Mouse (Mus musculus): ENCODE measurements around the gene Lmntd1. TPM values are rescaled to one million over a fixed set of nuclear protein-coding genes. Genes with fewer than 3 reads are reported as not detected.
A peak's percentile ranks its signal among the peaks of the same experiment; 100 is the strongest.

Lmntd1 gene
- total RNA-seq, 2 experiments from 2014 or later: 0.10 TPM; not detected in 1

- Histone ChIP-seq H3K27ac (peak overlapping the region; percentile 49), H3K4me3 (no peak overlapping the region)
- intact Hi-C loops (cut with DNase I): no loop called here
- no peak for DNase-seq
- TF ChIP-seq CTCF (IDR thresholded peaks at IDR 0.05): no peak
Observed at GRCm38 (mm10) chr6:145431747-145432146, 182.4 kb downstream of the Lmntd1 start.

- TF ChIP-seq CTCF (IDR thresholded peaks at IDR 0.05): no peak
- H3K27ac ChIP-seq: no peak overlapping the region
- H3K4me3 ChIP-seq: no peak overlapping the region
- intact Hi-C loops (cut with DNase I): no loop called here
- no peak for DNase-seq
Observed at GRCm38 (mm10) chr6:145427411-145427810, 186.7 kb downstream of the Lmntd1 start.

- no peak overlapping the region for H3K27ac ChIP-seq
- no peak overlapping the region for H3K4me3 ChIP-seq
- TF ChIP-seq CTCF (IDR thresholded peaks at IDR 0.05): no peak
- DNase-seq: no peak
- intact Hi-C loops (cut with DNase I): no loop called here
Observed at GRCm38 (mm10) chr6:145426501-145426900, 187.6 kb downstream of the Lmntd1 start.

GRCm38 (mm10) chr6:145424156-145424555 is 190.0 kb downstream of the Lmntd1 start:
- intact Hi-C loops (cut with DNase I): no loop called here
- DNase-seq: no peak
- Histone ChIP-seq H3K4me3 (no peak overlapping the region), H3K27ac (no peak overlapping the region)
- TF ChIP-seq CTCF (IDR thresholded peaks at IDR 0.05): no peak

GRCm38 (mm10) chr6:145423484-145423883 is 190.6 kb downstream of the Lmntd1 start:
- no peak for DNase-seq
- Histone ChIP-seq H3K27ac (no peak overlapping the region), H3K4me3 (no peak overlapping the region)
- no peak for TF ChIP-seq CTCF (IDR thresholded peaks at IDR 0.05)
- intact Hi-C loops (cut with DNase I): no loop called here

GRCm38 (mm10) chr6:145421666-145422065 is 192.5 kb downstream of the Lmntd1 start:
- no peak for DNase-seq
- Histone ChIP-seq H3K27ac (no peak overlapping the region), H3K4me3 (no peak overlapping the region)
- TF ChIP-seq CTCF (IDR thresholded peaks at IDR 0.05): no peak
- intact Hi-C loops (cut with DNase I): no loop called here

GRCm38 (mm10) chr6:145420407-145420806 is 193.7 kb downstream of the Lmntd1 start:
- intact Hi-C loops (cut with DNase I): no loop called here
- Histone ChIP-seq H3K4me3 (no peak overlapping the region), H3K27ac (no peak overlapping the region)
- peak; percentile 28 for TF ChIP-seq CTCF (IDR thresholded peaks at IDR 0.05)
- no peak for DNase-seq

- intact Hi-C loops (cut with DNase I): loop anchor here (5.0 kb wide), 1 partner anchor 373 kb away; no protein-coding TSS in a partner anchor
- Histone ChIP-seq H3K4me3 (no peak overlapping the region), H3K27ac (no peak overlapping the region)
- DNase-seq: no peak
- TF ChIP-seq CTCF (IDR thresholded peaks at IDR 0.05): no peak
Observed at GRCm38 (mm10) chr6:145418856-145419255, 195.3 kb downstream of the Lmntd1 start.

- Histone ChIP-seq H3K27ac (no peak overlapping the region), H3K4me3 (no peak overlapping the region)
- intact Hi-C loops (cut with DNase I): loop anchor here (2.0 to 5.0 kb wide), 2 partner anchors 374 to 407 kb away; no protein-coding TSS in a partner anchor
- no peak for TF ChIP-seq CTCF (IDR thresholded peaks at IDR 0.05)
- DNase-seq: no peak
Observed at GRCm38 (mm10) chr6:145417720-145418440, 196.2 kb downstream of the Lmntd1 start.

GRCm38 (mm10) chr6:145417014-145417719 is 197.0 kb downstream of the Lmntd1 start:
- intact Hi-C loops (cut with DNase I): loop anchor here (2.0 to 5.0 kb wide), 2 partner anchors 375 to 408 kb away; no protein-coding TSS in a partner anchor
- DNase-seq: peak; percentile 64
- H3K4me3 ChIP-seq: no peak overlapping the region
- no peak overlapping the region for H3K27ac ChIP-seq
- peak; percentile 90 for TF ChIP-seq CTCF (IDR thresholded peaks at IDR 0.05)

- intact Hi-C loops (cut with DNase I): no loop called here
- no peak overlapping the region for H3K27ac ChIP-seq
- TF ChIP-seq CTCF (IDR thresholded peaks at IDR 0.05): peak; percentile 9; the same call in 1 of the 2 replicates
- no peak for DNase-seq
- H3K4me3 ChIP-seq: no peak overlapping the region
Observed at GRCm38 (mm10) chr6:145404369-145405051, 209.6 kb downstream of the Lmntd1 start.

GRCm38 (mm10) chr6:145401140-145401539 is 213.0 kb downstream of the Lmntd1 start:
- no peak for TF ChIP-seq CTCF (IDR thresholded peaks at IDR 0.05)
- no peak for DNase-seq
- no peak overlapping the region for H3K27ac ChIP-seq
- intact Hi-C loops (cut with DNase I): no loop called here
- H3K4me3 ChIP-seq: no peak overlapping the region

- intact Hi-C loops (cut with DNase I): no loop called here
Observed at GRCm38 (mm10) chr6:145397881-145398280, 216.2 kb downstream of the Lmntd1 start.

More at GRCm38 (mm10) chr6:145397881-145398280, 216.2 kb downstream of the Lmntd1 start:
- no peak overlapping the region for H3K4me3 ChIP-seq
- no peak for DNase-seq
- TF ChIP-seq CTCF (IDR thresholded peaks at IDR 0.05): no peak
- H3K27ac ChIP-seq: no peak overlapping the region
